Mouse (Mus musculus) heart, embryonic 16.5 days (tissue): ENCODE data around the gene Usp31. TPM values are rescaled to one million over a fixed set of nuclear protein-coding genes. Genes with fewer than 3 reads are reported as not detected.

Experiments
- ATAC-seq: fragments of 200-750 bp; cut with Nextera tagmentation; replicated peaks from 2 replicates; pipeline ENCODE4 v1.8.0; 2017; ENCODE audit warnings: moderate number of reproducible peaks; ENCODE audit not compliant: insufficient read depth, low FRiP score; ENCODE audit errors: extremely low read depth
- H3K27ac ChIP-seq: fragments of 300-500 bp; sonication (generic); 2 replicates; pipeline ENCODE4 v1.5.1; 2014; ENCODE audit warnings: mild to moderate bottlenecking, low read length, control low read depth, moderate library complexity
- H3K27me3 ChIP-seq: fragments of 300-500 bp; sonication (generic); 2 replicates; pipeline ENCODE4 v1.6.1; 2014; ENCODE audit warnings: low read length, mixed read lengths; ENCODE audit not compliant: control insufficient read depth, insufficient read depth
- H3K36me3 ChIP-seq: fragments of 300-500 bp; sonication (generic); 2 replicates; pipeline ENCODE4 v1.6.1; 2014; ENCODE audit not compliant: control insufficient read depth, insufficient read depth
- H3K4me1 ChIP-seq: fragments of 300-500 bp; sonication (generic); 2 replicates; pipeline ENCODE4 v1.6.1; 2014; ENCODE audit warnings: low read length, mixed read lengths; ENCODE audit not compliant: control insufficient read depth, insufficient read depth
- H3K4me2 ChIP-seq: fragments of 300-500 bp; sonication (generic); 2 replicates; pipeline ENCODE4 v1.6.1; 2014; ENCODE audit warnings: low read depth, mild to moderate bottlenecking, control low read depth, low read length
- H3K4me3 ChIP-seq: fragments of 300-500 bp; sonication (generic); 2 replicates; pipeline ENCODE4 v1.5.1; 2014; ENCODE audit warnings: mild to moderate bottlenecking, control low read depth, low read length
- H3K9ac ChIP-seq: fragments of 300-500 bp; sonication (generic); 2 replicates; pipeline ENCODE4 v1.6.1; 2014; ENCODE audit warnings: low read length, control low read depth
- H3K9me3 ChIP-seq: fragments of 300-500 bp; sonication (generic); replicated peaks from 2 replicates; pipeline ENCODE4 v1.6.1; 2016; ENCODE audit warnings: low read length; ENCODE audit not compliant: control insufficient read depth
- WGBS: fragments of 180-500 bp; shearing (Covaris S2); extraction: QIAGEN DNeasy Blood & Tissue Kit; methylation state at CpG from one replicate; pipeline ENCODE4 v1.1.7; 2014; 5-methylcytosine and 5-hydroxymethylcytosine counted together
- polyA plus RNA-seq: library from polyadenylated mRNA; unstranded; fragments of >200 nt; fragmentation: Nextera tagmentation; extraction: Ambion mirVana; gene quantifications from 2 replicates; pipeline ENCODE4 v1.2.1, GENCODE M21; 2015

Usp31 gene
- polyA plus RNA-seq, 1 experiment from 2014 or later: 1.2 TPM

- Histone ChIP-seq H3K4me1 (no peaks in the 10 kb centered on the region), H3K36me3 (peaks cover 2% of the 10 kb centered on the region; the same call in 1 of the 2 replicates), H3K9me3 (no peaks in the 10 kb centered on the region), H3K27ac (no peak overlapping the region; the same call in 1 of the 2 replicates), H3K27me3 (no peaks in the 10 kb centered on the region), H3K4me3 (no peak overlapping the region), H3K9ac (no peak overlapping the region), H3K4me2 (no peak overlapping the region)
- WGBS: 53% methylated on average over 12 of the region's 12 CpGs
- ATAC-seq: no peak
Observed at GRCm38 (mm10) chr7:121640998-121641762, 65.9 kb downstream of the Usp31 start.

GRCm38 (mm10) chr7:121636732-121637131 is 70.3 kb downstream of the Usp31 start:
- Histone ChIP-seq H3K9me3 (peaks cover 4% of the 10 kb centered on the region), H3K36me3 (no peaks in the 10 kb centered on the region), H3K4me1 (no peaks in the 10 kb centered on the region), H3K9ac (no peak overlapping the region), H3K4me3 (no peak overlapping the region), H3K27me3 (no peaks in the 10 kb centered on the region), H3K27ac (no peak overlapping the region), H3K4me2 (no peak overlapping the region)
- 74% methylated on average over 5 of the region's 5 CpGs for WGBS
- no peak for ATAC-seq

- no peaks in the 10 kb centered on the region for H3K27me3 ChIP-seq
- H3K4me1 ChIP-seq: no peaks in the 10 kb centered on the region
- H3K9me3 ChIP-seq: peaks cover 4% of the 10 kb centered on the region
- no peak overlapping the region for H3K4me2 ChIP-seq
- H3K9ac ChIP-seq: no peak overlapping the region
- 39% methylated on average over 3 of the region's 3 CpGs for WGBS
- no peaks in the 10 kb centered on the region for H3K36me3 ChIP-seq
- no peak overlapping the region for H3K27ac ChIP-seq
- no peak overlapping the region for H3K4me3 ChIP-seq
- ATAC-seq: no peak
Observed at GRCm38 (mm10) chr7:121634236-121634635, 72.8 kb downstream of the Usp31 start.

GRCm38 (mm10) chr7:121622835-121623420 is 84.1 kb downstream of the Usp31 start:
- Histone ChIP-seq H3K4me3 (no peak overlapping the region), H3K4me2 (no peak overlapping the region), H3K4me1 (no peaks in the 10 kb centered on the region), H3K9me3 (no peaks in the 10 kb centered on the region), H3K27ac (no peak overlapping the region), H3K9ac (no peak overlapping the region), H3K27me3 (no peaks in the 10 kb centered on the region), H3K36me3 (no peaks in the 10 kb centered on the region)
- no peak for ATAC-seq
- WGBS: 74% methylated on average over 9 of the region's 9 CpGs

- Histone ChIP-seq H3K4me3 (no peak overlapping the region), H3K9me3 (no peaks in the 10 kb centered on the region), H3K27me3 (no peaks in the 10 kb centered on the region), H3K27ac (no peak overlapping the region), H3K36me3 (no peaks in the 10 kb centered on the region), H3K4me2 (no peak overlapping the region), H3K9ac (no peak overlapping the region), H3K4me1 (no peaks in the 10 kb centered on the region)
- WGBS: 67% methylated on average over 6 of the region's 6 CpGs
- ATAC-seq: no peak
Observed at GRCm38 (mm10) chr7:121622433-121622832, 84.6 kb downstream of the Usp31 start.

GRCm38 (mm10) chr7:121601697-121602096 is 105.4 kb downstream of the Usp31 start:
- no peaks in the 10 kb centered on the region for H3K9me3 ChIP-seq
- no peaks in the 10 kb centered on the region for H3K27me3 ChIP-seq
- no peak overlapping the region for H3K4me2 ChIP-seq
- no peak overlapping the region for H3K4me3 ChIP-seq
- no peak for ATAC-seq
- H3K36me3 ChIP-seq: no peaks in the 10 kb centered on the region
- H3K27ac ChIP-seq: no peak overlapping the region
- no peaks in the 10 kb centered on the region for H3K4me1 ChIP-seq
- 30% methylated on average over 4 of the region's 4 CpGs for WGBS
- H3K9ac ChIP-seq: no peak overlapping the region

- Histone ChIP-seq H3K4me1 (no peaks in the 10 kb centered on the region), H3K4me3 (no peak overlapping the region), H3K27me3 (no peaks in the 10 kb centered on the region), H3K9me3 (no peaks in the 10 kb centered on the region), H3K4me2 (no peak overlapping the region), H3K9ac (no peak overlapping the region), H3K36me3 (no peaks in the 10 kb centered on the region), H3K27ac (no peak overlapping the region)
- no peak for ATAC-seq
- WGBS: 56% methylated on average over 3 of the region's 3 CpGs
Observed at GRCm38 (mm10) chr7:121596401-121596800, 110.7 kb downstream of the Usp31 start.

- Histone ChIP-seq H3K4me2 (no peak overlapping the region), H3K4me3 (no peak overlapping the region), H3K27me3 (no peaks in the 10 kb centered on the region), H3K9ac (no peak overlapping the region), H3K9me3 (no peaks in the 10 kb centered on the region), H3K27ac (no peak overlapping the region), H3K36me3 (no peaks in the 10 kb centered on the region), H3K4me1 (no peaks in the 10 kb centered on the region)
- ATAC-seq: no peak
- WGBS: 74% methylated on average over 4 of the region's 4 CpGs
Observed at GRCm38 (mm10) chr7:121595496-121595895, 111.6 kb downstream of the Usp31 start.

- Histone ChIP-seq H3K9ac (no peak overlapping the region), H3K36me3 (no peaks in the 10 kb centered on the region), H3K4me3 (no peak overlapping the region), H3K9me3 (no peaks in the 10 kb centered on the region), H3K4me2 (no peak overlapping the region), H3K4me1 (no peaks in the 10 kb centered on the region), H3K27ac (no peak overlapping the region), H3K27me3 (no peaks in the 10 kb centered on the region)
- ATAC-seq: no peak
- WGBS: 68% methylated on average over 5 of the region's 5 CpGs
Observed at GRCm38 (mm10) chr7:121595085-121595484, 112.0 kb downstream of the Usp31 start.
